Mouse (Mus musculus) thymus, adult 2 months (tissue): Measurements from ENCODE around the gene Rnf31.

ENCODE experiments used
- CTCF ChIP-seq: fragments of 200-500 bp; IDR thresholded peaks from 2 replicates; pipeline ENCODE4 v1.5.1; 2012; ENCODE audit warnings: mild to moderate bottlenecking, control low read depth, low read length, moderate library complexity, borderline replicate concordance; ENCODE audit not compliant: control insufficient read depth, poor library complexity, insufficient read depth; ENCODE audit errors: extremely low read depth
- POLR2A ChIP-seq: fragments of 200-500 bp; IDR thresholded peaks from 2 replicates; pipeline ENCODE4 v1.6.1; 2012; ENCODE audit warnings: mild to moderate bottlenecking, low read length, control low read depth, moderate library complexity; ENCODE audit not compliant: control insufficient read depth, poor library complexity, insufficient read depth; ENCODE audit errors: extremely low read depth

- peak; percentile 36; the same call in 1 of the 2 replicates for TF ChIP-seq CTCF
- TF ChIP-seq POLR2A, result no peak; the same call in 1 of the 2 replicates
Measured at GRCm38 (mm10) chr14:55559799-55560201, 31.7 kb upstream of the Rnf31 start, which contains the start of gene Dcaf11.
